Mouse (Mus musculus) R1 (cell line): ENCODE results near the gene Epdr1.

Source experiments
- DNase-seq: peaks from one replicate; pipeline ENCODE4 v3.0.0-alpha.2; 2018; ENCODE audit warnings: low read depth, low spot score

Epdr1 gene

GRCm38 (mm10) chr13:19619216-19619927 is at the start of gene Epdr1:
TSS of gene Epdr1 (minus strand) at chr13:19619927.
- peak; percentile 88 for DNase-seq

DNA sequence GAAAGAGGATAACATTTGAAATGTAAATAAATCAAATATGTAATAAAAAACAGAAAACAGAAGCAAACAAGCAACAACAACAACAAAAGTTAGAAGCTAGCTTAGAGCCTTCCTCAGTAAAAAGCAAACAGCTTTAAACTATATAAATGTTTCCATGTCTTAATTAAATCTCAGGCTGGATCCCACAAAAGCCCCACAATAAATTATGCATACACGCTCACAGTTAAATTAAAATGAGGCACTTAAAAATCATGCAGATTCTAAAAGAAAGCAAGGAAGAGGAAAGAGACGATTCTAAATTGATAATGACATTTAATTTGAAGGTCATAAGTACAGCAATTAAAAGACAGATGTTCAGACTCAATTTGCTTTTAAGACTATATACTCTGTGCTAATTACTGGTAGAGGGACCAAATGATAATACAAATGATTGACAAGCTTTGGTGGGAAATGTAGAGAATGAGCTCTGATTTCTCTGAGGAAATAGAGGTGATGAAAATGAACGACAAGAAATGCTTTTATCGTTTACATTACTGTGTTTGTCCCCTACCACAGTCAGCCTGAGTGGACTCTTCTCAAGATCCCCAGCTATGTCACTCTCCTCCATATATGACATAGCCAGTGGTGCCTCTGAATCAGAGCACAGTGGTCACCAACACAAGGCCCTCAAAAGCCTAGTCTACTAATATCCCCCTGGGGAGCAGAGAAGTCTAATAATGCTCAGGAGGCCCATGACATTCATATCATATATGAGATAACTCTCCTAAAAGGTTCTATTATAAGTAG is 48.8 kb upstream of the Epdr1 start:
- no peak for DNase-seq

DNA sequence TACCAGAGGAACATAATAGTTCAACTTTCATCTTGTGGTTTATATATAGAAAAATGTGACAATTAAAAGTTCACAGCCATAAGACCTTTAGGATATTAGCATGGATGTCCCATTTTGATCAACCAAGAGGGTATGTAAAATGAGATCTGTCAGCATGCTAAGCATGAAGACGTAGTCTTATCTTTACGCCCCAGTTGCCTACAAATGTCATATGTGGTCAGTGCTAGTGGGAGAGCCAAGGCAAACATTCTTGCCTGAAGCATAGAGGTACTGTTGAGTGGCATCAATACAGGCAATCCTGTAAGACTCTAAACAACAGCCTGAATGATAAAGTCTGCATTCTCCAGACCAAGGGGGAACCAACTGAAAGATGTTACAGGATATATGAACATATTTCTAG is 32.7 kb upstream of the Epdr1 start:
- DNase-seq = no peak

DNA sequence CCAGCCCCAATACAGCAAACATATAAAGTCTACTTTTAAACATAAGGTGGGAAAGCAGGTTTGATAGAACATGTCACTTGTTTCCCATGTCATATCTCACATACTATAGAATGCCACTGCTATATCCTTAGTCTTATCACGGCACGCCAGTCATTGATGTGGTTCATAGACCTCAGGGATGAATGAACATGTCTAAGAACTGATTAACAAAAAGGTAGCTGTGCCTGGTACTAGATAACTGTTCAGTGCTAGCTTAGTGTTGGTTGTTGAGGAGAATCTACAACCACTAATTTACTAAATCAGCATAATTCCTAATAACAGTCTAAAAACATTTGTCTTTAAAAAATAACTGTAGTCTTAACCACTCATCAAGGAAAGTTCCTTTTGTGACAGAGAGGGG is 30.1 kb upstream of the Epdr1 start:
- DNase-seq = no peak

DNA sequence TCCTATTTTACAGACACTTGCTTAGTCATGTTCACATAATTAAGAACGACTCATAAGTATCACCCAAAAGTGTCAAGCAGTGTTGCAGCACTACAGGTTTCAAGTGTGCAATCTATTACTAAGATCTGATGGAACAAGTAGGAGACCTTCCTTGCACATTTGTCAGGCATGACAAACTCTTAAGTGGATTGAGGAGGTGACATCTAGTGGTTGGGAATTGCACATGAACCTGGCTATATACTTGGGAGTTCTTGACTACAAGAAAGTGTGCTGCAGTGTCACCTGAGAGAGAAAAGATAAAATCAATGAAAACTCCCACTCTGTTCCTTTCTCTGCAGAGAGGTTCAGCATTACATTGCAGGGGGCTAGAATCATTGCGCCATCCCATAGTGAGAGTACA is 24.5 kb upstream of the Epdr1 start:
- peak; percentile 50 for DNase-seq

DNA sequence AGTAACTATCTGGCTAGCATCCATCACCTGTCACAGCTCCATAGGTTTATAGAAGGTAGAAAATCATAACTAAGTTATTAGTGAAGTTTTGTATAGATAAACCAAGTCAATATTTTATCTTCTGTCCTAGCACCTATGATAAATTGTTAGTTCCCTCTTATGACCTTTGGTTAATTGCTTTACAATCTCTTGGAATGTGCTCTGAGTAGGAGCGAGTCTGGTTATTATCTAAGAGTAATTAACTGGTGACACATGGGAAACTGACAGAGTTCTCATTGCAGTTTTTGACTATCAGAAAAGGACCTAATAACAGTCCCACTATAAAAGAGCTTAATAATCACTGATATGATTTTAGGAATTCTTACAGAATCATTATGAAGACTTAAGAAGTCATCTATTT is 23.8 kb upstream of the Epdr1 start:
- no peak for DNase-seq

GRCm38 (mm10) chr13:19640203-19640851 is 20.6 kb upstream of the Epdr1 start:
- no peak for DNase-seq

DNA sequence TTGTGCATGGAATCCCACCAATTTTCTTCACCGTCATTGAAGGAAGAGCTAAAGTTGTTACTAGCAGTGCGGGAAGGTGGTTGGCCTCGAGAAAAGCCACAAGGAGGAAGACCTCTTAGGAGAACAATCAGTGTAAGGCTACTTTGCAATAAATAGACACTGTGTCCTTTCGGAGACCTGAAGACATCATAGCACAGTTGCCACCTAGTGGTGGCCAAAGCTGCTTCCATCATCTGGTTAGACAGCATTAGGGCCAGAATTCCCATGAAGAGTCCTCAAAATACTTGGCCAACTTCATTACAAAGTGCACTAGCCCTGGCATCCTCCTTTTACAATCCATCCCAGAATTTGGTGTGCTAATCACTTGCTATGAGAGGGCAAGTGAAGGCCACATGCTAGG is 16.4 kb upstream of the Epdr1 start:
- peak; percentile 77 for DNase-seq

DNA sequence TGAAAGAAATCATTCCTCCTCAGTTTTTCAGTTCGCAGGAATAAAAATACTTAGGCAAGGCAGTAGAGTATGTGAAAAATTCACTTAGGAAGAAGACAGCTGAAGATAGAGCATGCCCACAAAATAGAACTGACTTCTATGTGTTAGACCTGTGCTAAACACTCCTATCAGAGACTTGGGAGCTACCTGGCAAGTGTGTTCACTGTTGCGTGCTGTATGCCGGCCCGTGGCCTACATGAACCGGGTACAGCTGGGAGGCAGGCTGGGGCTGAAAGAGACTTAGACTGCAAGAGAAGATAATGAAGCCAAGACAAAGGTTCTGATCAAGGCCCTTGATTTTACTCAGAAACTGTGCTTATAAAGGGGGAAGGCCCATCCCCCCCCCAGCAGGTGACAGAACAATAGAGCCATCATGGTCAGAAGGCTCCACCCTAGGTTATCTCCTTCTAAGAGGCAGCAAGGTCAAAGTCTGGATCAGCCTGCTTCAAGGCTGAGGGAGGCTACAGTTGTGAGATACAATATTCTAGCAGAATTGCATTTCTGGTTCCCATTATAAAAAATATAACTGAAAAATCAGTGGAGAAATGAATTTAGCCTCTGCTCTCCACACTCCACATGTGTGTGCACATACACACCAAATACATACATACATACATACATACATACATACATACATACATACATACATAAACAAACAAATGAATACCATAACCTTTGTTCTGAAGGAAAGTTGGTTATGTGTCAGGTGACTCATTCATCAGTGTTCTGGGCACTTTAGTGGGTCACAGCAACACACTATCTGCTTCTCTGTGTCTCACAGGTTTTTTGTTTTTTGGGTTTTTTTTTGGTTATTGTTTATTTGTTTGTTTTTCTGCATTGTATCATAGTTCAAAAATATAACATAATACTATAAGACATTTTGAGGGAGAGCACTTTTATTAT is 11.3 kb upstream of the Epdr1 start:
- DNase-seq = peak; percentile 91

GRCm38 (mm10) chr13:19626473-19626872 is 6.7 kb upstream of the Epdr1 start:
- DNase-seq = no peak

GRCm38 (mm10) chr13:19624632-19625320 is 5.0 kb upstream of the Epdr1 start:
- DNase-seq = no peak

DNA sequence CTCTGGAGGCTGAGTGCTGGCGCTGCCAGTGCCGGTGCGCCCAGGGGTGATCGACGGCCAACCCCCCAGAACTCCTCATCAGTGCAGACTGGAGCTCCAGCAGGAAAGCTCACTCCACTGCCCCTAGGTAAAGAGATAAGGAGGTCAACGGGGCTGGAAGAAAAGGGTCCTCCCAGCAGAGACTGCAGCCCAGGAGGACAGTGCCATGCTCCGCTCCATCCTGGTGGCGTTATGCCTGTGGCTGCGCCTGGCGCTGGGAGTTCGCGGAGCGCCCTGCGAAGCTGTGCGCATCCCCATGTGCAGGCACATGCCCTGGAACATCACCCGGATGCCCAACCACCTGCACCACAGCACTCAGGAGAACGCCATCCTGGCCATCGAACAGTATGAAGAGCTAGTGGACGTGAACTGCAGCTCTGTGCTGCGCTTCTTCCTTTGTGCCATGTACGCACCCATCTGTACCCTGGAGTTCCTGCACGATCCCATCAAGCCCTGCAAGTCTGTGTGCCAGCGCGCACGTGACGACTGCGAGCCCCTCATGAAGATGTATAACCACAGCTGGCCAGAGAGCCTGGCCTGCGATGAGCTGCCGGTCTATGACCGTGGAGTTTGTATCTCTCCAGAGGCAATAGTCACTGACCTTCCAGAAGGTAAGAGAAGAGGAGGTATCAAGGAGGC is 3.6 kb upstream of the Epdr1 start:
- DNase-seq = peak; percentile 57

DNA sequence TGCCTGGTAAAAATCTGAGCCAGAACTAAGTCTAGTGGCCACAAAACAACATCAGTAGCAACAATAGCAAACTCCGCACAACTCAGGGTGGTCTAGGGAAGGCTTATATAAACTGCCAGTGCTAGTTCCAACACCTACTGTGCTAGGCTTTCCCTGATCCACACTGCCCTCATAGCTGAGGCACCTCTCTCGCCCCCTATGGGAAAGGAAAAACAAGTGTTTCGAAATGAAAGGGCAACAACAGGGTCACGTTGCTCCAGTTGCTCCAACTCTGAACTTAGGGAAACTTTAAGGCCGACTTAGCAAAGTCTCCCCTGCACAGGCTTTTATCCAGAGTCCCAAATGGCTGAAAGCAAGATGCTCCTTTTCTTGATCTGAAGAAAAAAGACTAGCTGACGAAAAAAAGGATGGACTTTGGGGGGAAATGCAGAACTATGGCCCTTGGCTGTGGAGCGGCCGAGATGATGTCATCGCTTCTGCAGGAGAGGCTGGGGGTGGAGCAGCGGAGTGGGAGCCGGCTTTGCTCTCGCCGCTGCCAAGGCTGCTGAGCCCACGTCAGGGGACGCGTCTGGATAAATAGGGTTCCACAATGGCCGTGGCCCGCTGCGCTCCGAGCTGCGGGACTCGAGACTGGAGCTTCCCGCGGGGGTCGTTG is 3.0 kb upstream of the Epdr1 start, which contains the start of gene Sfrp4:
Gene Sfrp4, plus strand, starts transcription at position 532 of the 655 bp plus-strand sequence.
- peak; percentile 88 for DNase-seq

- DNase-seq = peak; percentile 45
These were observed 899 bp downstream of the Epdr1 start for GRCm38 (mm10) chr13:19618841-19619215.

GRCm38 (mm10) chr13:19618081-19618480 is 1.6 kb downstream of the Epdr1 start:
- DNase-seq = no peak

- no peak for DNase-seq
These were observed 5.4 kb downstream of the Epdr1 start for GRCm38 (mm10) chr13:19614311-19614710.

DNA sequence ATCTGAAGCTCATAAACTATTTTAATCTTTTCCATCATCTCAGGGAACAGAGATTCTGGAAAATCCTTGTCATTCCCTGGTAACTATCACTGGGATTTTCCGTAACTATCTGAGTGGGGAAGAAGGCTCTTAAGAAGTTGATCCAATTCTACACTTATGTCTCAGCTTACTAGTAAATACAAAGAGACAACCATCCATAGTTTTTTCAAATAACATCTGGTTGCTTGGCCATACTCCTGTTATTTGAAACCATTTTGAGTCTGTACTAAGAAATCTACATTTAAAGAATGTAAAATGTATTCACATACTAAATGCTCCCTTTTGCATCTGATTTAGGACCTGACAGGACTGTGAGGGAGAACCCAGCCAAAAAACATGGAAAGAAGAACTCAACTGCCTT is 6.3 kb downstream of the Epdr1 start:
- no peak for DNase-seq

DNA sequence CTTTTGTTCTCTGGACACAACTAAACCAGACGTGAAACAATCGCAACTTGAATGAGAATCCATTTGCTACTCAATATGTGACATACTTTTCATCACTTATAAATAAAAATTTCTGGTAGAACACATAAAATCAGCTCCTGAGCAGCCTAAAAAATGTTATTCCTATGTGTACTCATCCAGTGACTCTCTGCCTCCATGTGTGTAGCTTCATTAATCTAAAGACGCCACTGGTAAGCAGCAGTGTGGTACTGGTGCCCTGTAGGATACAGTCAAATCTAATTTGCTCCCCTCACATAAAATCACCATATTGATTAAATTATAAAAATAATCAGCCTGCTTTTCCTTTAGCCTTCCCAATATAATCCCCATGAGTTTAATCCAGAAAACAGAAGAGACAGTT is 6.8 kb downstream of the Epdr1 start:
- DNase-seq = no peak

- peak; percentile 59 for DNase-seq
These were observed 7.4 kb downstream of the Epdr1 start for GRCm38 (mm10) chr13:19612348-19612747.

GRCm38 (mm10) chr13:19608120-19608519 is 11.6 kb downstream of the Epdr1 start:
- no peak for DNase-seq
